Mouse (Mus musculus): ENCODE data around the gene Trank1. TPM values are rescaled to one million over a fixed set of nuclear protein-coding genes. Genes with fewer than 3 reads are reported as not detected.

The Trank1 gene
- 100 to 1,000 TPM; 245 to 294 TPM for total RNA-seq (2021)

DNA sequence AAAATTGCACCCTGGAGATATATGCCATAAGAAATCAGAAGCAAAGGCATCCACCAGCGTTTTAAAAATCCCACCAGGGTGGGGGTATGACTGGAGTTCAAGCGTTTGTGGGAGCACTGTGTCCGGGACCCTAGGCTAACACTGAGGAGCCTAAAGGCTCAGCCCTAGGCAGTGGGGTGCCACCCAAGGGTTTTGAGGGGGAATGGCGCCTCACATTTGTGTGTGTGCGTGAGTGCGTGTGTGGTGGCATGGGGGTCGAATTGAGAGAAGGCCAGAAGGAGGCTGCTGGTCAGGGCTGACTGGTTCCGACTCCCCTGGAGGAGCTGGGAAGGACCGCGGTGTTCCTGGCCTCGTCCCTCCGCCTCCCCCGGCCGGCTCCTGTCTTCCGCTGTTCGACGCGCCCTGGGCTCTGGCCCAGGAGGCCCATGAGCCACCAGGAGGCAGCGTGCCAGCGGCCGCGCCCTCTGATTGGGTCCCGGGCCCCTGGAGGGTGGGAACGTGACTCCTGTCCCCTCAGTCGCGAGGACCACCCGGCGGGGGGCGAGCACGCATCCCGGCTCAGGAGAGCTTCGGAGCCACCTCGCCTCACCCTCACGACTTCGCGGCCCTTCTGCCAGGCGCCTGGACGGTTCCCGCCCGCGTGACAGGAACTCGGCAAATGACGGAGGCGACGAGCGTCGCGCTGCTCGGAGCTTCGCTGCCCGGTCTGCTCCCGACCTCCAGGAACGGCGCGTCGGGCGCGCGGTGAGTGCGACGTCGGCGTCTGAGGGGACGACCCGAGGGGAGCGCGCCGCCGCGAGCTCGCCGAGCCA lies at the start of gene Trank1:
Gene Trank1, plus strand, starts transcription at position 709 of the 812 bp plus-strand sequence.
- peak; percentile 60 to 62 for DNase-seq (ENCODE audit: low spot score in 2 of 2)
- intact Hi-C loops (cut with DNase I) = no loop called here

DNA sequence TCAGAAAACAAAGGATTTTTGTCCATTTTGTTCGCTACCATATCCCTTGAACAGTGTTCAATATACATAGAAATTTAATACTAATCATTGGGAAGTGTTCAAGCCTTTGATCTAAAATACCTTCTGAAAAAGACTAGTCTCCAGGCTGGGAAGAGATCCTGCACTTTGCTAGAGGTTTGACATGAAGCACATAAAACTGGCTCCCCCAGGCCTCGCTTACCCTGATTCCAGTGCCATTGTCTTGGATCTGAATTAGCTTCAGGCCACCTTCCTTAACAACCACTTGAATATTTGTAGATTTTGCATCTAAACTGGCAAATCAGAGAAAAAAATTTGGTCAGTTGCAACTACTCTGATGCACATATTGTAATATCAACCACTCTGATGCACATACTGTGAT lies 43.5 kb upstream of the Trank1 start:
- no peak for DNase-seq (ENCODE audit: low spot score in 2 of 2)
- intact Hi-C loops (cut with DNase I) = no loop called here

DNA sequence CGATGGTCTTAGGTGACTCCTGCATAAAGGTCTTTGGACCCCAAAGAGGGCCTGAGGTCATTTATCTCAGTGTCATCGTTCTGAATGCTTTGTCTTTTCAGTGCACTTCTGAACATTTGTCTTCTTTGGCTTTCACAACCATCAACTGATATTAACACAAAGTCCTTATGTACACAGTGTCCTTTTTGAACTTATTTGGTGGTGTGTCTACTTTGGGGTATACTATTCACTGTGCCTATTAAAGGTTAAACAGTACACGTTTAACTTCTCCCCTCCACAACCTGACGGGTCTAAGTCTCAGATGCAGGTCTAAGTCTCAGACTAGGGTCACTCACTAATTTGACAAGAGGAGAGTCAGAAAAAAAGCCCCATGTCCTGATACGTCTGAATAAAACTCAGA lies 40.9 kb upstream of the Trank1 start:
- intact Hi-C loops (cut with DNase I) = loop anchor here (10.0 kb wide), 1 partner anchor 276 kb away; the partner anchor contains the start of gene Rtp3
- no peak for DNase-seq (ENCODE audit: low spot score in 2 of 2)

- no peak for DNase-seq (ENCODE audit: low spot score in 2 of 2)
- intact Hi-C loops (cut with DNase I) = loop anchor here (10.0 kb wide), 1 partner anchor 276 kb away; the partner anchor contains the start of gene Rtp3
Observed at GRCm38 (mm10) chr9:111271056-111271433, 40.5 kb upstream of the Trank1 start.

- DNase-seq (ENCODE audit: low spot score in 2 of 2) = peak; percentile 98 to 100
- intact Hi-C loops (cut with DNase I) = loop anchor here (10.0 kb wide), 1 partner anchor 277 kb away; the partner anchor contains the start of gene Rtp3
Observed at GRCm38 (mm10) chr9:111271434-111272160, 39.9 kb upstream of the Trank1 start, which contains the start of the genes Mlh1 and Epm2aip1. Gene Mlh1 (minus strand): TSS chr9:111271791. Gene Epm2aip1 (plus strand): TSS chr9:111271929.

GRCm38 (mm10) chr9:111272356-111272755 lies 39.2 kb upstream of the Trank1 start:
- intact Hi-C loops (cut with DNase I) = loop anchor here (10.0 kb wide), 1 partner anchor 278 kb away; the partner anchor contains the start of gene Rtp3
- DNase-seq (ENCODE audit: low spot score in 2 of 2) = no peak

DNA sequence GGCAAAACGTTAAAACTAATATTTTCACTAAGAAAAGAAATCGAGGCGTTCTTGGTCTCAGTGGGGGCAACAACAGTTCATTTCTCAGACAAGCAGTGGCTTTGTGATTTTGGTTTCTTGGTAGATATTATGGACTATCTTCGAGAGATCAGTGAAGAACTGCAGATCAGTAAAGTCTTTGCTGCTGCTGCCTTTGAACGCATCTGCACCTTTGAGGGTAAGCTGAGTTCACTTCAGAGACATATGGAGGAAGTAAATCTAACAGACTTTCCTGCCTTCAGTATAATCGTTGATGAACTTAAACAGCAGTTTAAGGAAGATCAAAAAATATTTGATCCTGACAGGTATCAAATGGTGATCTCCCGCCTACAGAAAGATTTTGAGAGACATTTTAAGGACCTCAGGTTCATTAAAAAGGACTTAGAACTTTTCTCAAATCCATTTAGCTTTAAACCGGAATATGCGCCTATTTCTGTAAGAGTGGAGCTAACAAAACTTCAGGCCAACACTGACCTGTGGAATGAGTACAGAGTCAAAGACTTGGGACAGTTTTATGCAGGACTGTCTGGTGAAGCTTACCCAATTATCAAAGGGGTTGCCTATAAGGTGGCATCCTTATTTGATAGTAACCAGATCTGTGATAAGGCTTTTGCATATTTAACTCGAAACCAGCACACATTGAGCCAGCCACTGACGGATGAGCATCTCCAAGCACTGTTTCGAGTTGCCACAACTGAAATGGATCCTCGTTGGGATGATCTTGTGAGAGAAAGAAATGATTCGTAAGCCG lies 38.3 kb upstream of the Trank1 start:
- intact Hi-C loops (cut with DNase I) = loop anchor here (10.0 kb wide), 1 partner anchor 278 kb away; the partner anchor contains the start of gene Rtp3

DNA sequence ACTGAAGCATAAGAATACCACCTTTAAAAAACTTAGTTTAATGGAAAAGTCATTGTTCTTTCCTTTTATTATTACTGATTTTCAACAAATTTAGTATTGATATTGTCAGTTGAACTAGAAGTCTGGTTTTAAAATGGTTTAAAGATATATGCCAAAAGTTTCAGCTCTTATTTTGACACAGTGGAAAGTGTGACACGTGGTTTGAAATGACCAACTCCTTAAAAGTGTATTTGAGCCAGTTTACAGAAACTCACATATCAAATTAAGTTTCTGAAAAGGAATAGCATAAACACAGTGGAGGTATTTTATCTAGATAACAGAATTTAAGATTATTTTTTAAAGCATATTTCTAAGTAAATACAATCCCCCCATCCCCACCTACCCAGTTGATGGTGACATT lies 37.6 kb upstream of the Trank1 start:
- intact Hi-C loops (cut with DNase I) = loop anchor here (10.0 kb wide), 1 partner anchor 279 kb away; the partner anchor contains the start of gene Rtp3
- DNase-seq (ENCODE audit: low spot score in 2 of 2) = no peak

More for the DNA sequence above, 38.3 kb upstream of the Trank1 start:
- no peak for DNase-seq (ENCODE audit: low spot score in 2 of 2)

DNA sequence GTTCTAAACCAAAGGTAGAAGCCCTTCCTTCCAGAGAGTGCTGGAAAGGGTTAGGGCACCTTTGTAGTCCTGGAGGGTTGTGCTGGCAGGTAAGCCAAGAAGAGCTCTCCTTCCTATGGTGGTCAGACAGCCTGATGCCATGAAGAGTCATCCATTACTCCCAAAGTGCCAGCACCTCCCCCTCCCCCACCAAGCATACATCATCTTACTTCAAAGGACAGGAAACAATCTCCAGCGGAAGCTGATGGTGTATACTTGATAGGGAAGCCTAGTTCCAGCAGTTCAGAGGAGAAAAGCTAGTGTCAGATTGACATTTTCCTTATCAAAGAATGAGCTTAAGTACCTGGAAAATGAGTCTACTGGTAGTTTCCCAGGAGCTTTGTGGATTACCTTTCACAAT lies 36.4 kb upstream of the Trank1 start:
- intact Hi-C loops (cut with DNase I) = loop anchor here (10.0 kb wide), 1 partner anchor 280 kb away; the partner anchor contains the start of gene Rtp3
- DNase-seq (ENCODE audit: low spot score in 2 of 2) = no peak

GRCm38 (mm10) chr9:111285061-111285460 lies 26.5 kb upstream of the Trank1 start:
- intact Hi-C loops (cut with DNase I) = no loop called here
- no peak for DNase-seq (ENCODE audit: low spot score in 2 of 2)

DNA sequence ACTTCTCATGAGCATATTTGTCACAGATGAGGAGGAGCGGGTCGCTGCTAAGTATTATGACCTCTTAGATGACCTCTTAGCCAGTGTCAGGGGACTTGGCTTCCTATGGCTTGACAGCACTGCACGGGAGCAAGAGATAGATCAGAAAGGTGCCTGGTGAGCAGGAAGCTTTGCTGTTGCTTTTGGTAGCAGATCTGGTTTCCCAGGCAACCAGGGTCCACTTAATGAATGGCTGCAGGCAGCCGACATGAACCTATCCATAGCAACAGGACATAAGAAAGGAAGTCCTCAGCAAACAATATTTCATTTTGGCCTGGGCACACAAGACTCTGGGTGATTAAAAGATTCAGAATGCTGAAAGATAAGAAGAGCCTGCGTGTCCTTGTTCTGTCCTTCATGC lies 25.9 kb upstream of the Trank1 start:
- DNase-seq (ENCODE audit: low spot score in 2 of 2) = peak in 1 of 2 experiments; percentile 28
- intact Hi-C loops (cut with DNase I) = no loop called here

- DNase-seq (ENCODE audit: low spot score in 2 of 2) = no peak
- intact Hi-C loops (cut with DNase I) = no loop called here
Observed at GRCm38 (mm10) chr9:111286468-111286867, 25.1 kb upstream of the Trank1 start.

- intact Hi-C loops (cut with DNase I) = no loop called here
- DNase-seq (ENCODE audit: low spot score in 2 of 2) = no peak
Observed at GRCm38 (mm10) chr9:111287956-111288355, 23.6 kb upstream of the Trank1 start.

- intact Hi-C loops (cut with DNase I) = no loop called here
- DNase-seq (ENCODE audit: low spot score in 2 of 2) = no peak
Observed at GRCm38 (mm10) chr9:111289294-111289831, 22.2 kb upstream of the Trank1 start.

DNA sequence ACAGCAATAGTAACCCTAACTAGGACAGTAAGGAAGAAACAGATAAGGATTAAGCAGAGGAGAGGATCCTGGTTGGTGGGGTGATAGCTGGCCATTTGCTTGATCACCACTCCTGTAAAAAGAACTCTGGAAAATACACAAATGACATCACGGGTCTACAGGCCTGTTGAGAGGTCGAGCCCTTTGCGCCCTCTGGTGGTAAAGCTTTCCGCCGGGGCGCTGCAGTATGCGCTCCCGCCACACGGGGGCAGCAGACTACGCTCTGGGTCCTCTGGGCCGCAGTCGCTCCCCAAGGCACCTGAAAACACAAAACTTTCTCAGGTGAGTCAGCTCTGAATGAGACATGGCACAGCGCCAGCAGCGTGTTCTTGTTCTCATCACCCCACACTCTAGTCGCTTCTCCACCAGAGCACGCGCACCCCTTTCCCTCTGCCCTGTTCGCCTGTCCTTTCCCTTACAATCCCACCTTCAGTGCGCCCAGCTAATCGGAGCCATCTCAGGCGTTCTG lies 21.7 kb upstream of the Trank1 start:
- intact Hi-C loops (cut with DNase I) = loop anchor here (2.0 kb wide), 1 partner anchor 25 kb away; no protein-coding TSS in a partner anchor
- peak; percentile 94 to 95 for DNase-seq (ENCODE audit: low spot score in 2 of 2)

DNA sequence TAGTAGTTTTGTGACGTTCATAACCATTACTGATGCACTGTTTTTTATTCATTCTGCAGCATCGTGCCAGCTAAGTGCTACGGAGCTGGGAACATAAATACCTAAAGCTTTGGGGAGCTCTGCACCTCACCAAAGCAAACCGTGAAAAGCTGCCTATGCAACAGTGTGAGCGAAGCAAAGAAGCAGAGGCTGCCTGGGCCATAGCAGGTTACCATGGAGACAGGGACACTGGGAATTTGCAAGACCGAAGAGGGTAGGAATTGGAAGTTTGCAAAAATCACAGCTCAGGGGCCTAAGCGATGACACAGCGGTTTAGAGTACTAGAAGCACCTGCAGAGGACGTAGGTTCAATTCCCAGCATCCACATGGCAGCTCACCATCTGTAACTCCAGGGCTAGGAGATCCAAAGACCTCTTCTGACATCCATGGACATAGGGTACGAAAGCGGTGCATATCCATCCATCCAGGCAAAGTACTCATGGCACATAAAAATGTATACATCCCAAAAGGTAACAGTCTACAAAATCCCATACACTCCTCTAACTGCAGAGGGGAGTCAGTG lies 20.9 kb upstream of the Trank1 start:
- intact Hi-C loops (cut with DNase I) = loop anchor here (2.0 kb wide), 1 partner anchor 24 kb away; no protein-coding TSS in a partner anchor
- DNase-seq (ENCODE audit: low spot score in 2 of 2) = peak in 1 of 2 experiments; percentile 34

DNA sequence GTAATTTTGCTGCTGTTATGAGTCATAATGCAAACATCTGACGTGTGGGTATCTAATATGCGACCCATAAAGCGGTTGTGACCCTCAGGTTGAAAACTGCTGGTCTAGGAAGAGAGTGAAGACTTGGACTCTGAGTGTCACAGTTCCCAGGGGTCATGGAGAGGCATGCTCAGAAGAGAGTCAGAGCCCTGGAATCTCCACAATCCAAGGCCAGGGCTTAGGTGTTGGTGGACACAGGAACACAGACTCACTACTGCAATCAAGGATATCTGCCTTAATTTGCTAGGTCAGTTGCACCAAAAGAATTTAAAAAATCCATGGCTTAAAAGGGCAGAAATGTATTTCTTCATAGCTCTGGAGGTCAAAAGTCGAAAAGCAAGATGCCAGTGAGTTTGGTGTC lies 18.3 kb upstream of the Trank1 start:
- no peak for DNase-seq (ENCODE audit: low spot score in 2 of 2)
- intact Hi-C loops (cut with DNase I) = no loop called here

GRCm38 (mm10) chr9:111294911-111295310 lies 16.6 kb upstream of the Trank1 start:
- DNase-seq (ENCODE audit: low spot score in 2 of 2) = no peak
- intact Hi-C loops (cut with DNase I) = no loop called here

DNA sequence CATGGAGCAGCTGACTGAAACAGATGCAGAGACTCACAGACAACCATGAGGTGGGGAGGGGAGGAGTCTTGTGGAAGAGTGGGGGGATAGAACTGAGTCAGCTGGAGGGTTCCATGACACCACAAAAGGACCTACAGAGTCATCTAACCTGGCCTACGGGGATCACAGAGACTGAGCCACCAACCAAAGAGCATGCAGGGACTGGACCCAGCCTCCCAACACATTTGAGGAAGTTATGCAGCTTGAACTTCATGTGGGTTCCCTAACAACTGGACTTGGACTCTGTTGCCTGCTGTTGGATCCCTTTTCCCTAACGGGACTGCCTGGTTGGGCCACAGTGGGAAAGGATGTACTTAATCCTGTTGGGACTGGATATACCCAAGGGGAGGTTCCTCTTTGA lies 16.2 kb upstream of the Trank1 start:
- intact Hi-C loops (cut with DNase I) = no loop called here
- no peak for DNase-seq (ENCODE audit: low spot score in 2 of 2)

Data from left cerebral cortex, postnatal 25 days (tissue).